Mouse (Mus musculus) G1E-ER4 (cell line): Measurements from ENCODE around the gene Gm3072. TPM values are rescaled to one million over a fixed set of nuclear protein-coding genes. Genes with fewer than 3 reads are reported as not detected.
"Not testable (repeated sequence)": the region's sequence is repeated elsewhere in the genome, so short reads cannot be mapped to it uniquely, and the experiment has no call there.

ENCODE experiments used
- GATA1 ChIP-seq: IDR thresholded peaks from one replicate; pipeline ENCODE4 v1.8.0; 2012; ENCODE audit warnings: low read length, inconsistent platforms
- polyA plus RNA-seq: library from polyadenylated mRNA; stranded (reverse); fragments of >175 nt; gene quantifications from 2 replicates; pipeline ENCODE4 v1.2.3, GENCODE M21; 2012

The Gm3072 gene
- polyA plus RNA-seq = not detected in 2 replicates

GRCm38 (mm10) chr14:41624512-41624911 is at the start of gene Gm3072:
TSS of gene Gm3072 (minus strand) at chr14:41624612.
- TF ChIP-seq GATA1 = not testable (repeated sequence)

GRCm38 (mm10) chr14:41646387-41646786 is 22.0 kb upstream of the Gm3072 start, which contains the start of gene Gm3676:
TSS of gene Gm3676 (minus strand) at chr14:41646487.
- TF ChIP-seq GATA1 = not testable (repeated sequence)

DNA sequence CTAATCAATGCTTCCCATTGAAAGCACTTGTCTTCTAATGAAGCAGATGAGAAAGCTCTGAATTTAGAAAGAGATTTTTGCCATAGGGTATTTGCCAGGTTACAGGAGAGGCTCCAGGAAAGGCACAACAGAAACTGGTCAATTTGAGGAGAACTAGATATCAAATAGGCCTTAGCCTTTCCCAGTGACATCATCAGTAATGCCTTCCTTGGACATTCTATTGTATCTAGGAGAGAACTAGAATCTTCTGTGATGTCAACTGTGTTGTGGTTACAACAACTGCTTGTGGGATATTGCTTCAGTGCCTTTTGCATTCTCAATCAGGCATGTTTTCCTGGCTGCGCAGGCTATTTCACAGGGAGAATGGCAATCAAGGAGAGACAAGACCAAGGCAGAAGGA is 51.5 kb downstream of the Gm3072 start, which contains the start of gene 1700049E17Rik2:
Gene 1700049E17Rik2 (plus strand): TSS at position 301 of the 400 bp plus-strand sequence.
- TF ChIP-seq GATA1 = not testable (repeated sequence)

Other genes with a start within 250 kb of the Gm3072 start
- gene Gm7945, start 238.2 kb downstream of the Gm3072 start, polyA plus RNA-seq = not detected in 2 replicates
- not detected in 2 replicates for gene Gm6482, start 216.3 kb downstream of the Gm3072 start, polyA plus RNA-seq
- gene Gm7954, start 171.1 kb downstream of the Gm3072 start, polyA plus RNA-seq = not detected in 2 replicates
- gene Gm3486, start 135.1 kb downstream of the Gm3072 start, polyA plus RNA-seq = not detected in 2 replicates
- not detected in 2 replicates for gene Gm7970, start 69.0 kb downstream of the Gm3072 start, polyA plus RNA-seq
- 0.04 TPM in 1 of 2 replicates, not detected in the other for gene 1700049E17Rik2, start 51.4 kb downstream of the Gm3072 start, polyA plus RNA-seq
- not detected in 2 replicates for gene Gm3676, start 21.9 kb upstream of the Gm3072 start, polyA plus RNA-seq
- not detected in 2 replicates for gene Gm8068, start 77.3 kb upstream of the Gm3072 start, polyA plus RNA-seq
- gene Gm7929, start 126.0 kb upstream of the Gm3072 start, polyA plus RNA-seq = not detected in 2 replicates
- gene Gm47189, start 147.8 kb upstream of the Gm3072 start, polyA plus RNA-seq = not detected in 2 replicates